Mouse (Mus musculus): ENCODE measurements around the gene Gm3127. TPM values are rescaled to one million over a fixed set of nuclear protein-coding genes. Genes with fewer than 3 reads are reported as not detected.

Gene Gm3127
- not detected for polyA plus RNA-seq (2017; shearing (Covaris generic))

GRCm38 (mm10) chr14:4164730-4165129 is at the start of gene Gm3127:
TSS of gene Gm3127 (plus strand) at chr14:4165030.

GRCm38 (mm10) chr14:4182491-4183210 is 17.8 kb downstream of the Gm3127 start, which contains the start of gene Gm2974:
TSS of gene Gm2974 (plus strand) at chr14:4182576.

Other genes with a start within 250 kb of the Gm3127 start
- not detected for gene Gm3029, start 233.3 kb upstream of the Gm3127 start, polyA plus RNA-seq (2017; shearing (Covaris generic))
- gene Gm3095, start 201.5 kb upstream of the Gm3127 start, polyA plus RNA-seq (2017; shearing (Covaris generic)): not detected
- not detected for gene Gm3099, start 166.6 kb upstream of the Gm3127 start, polyA plus RNA-seq (2017; shearing (Covaris generic))
- gene Gm5796, start 141.1 kb upstream of the Gm3127 start, polyA plus RNA-seq (2017; shearing (Covaris generic)): not detected
- not detected for gene Gm3115, start 80.9 kb upstream of the Gm3127 start, polyA plus RNA-seq (2017; shearing (Covaris generic))
- not detected for gene Gm8108, start 54.5 kb upstream of the Gm3127 start, polyA plus RNA-seq (2017; shearing (Covaris generic))
- 0.30 TPM for gene Gm2974, start 17.5 kb downstream of the Gm3127 start, polyA plus RNA-seq (2017; shearing (Covaris generic))
- gene Gm3138, start 84.6 kb downstream of the Gm3127 start, polyA plus RNA-seq (2017; shearing (Covaris generic)): not detected
- gene Gm3149, start 152.3 kb downstream of the Gm3127 start, polyA plus RNA-seq (2017; shearing (Covaris generic)): not detected
- not detected for gene 2610042L04Rik, start 169.7 kb downstream of the Gm3127 start, polyA plus RNA-seq (2017; shearing (Covaris generic))
- not detected for gene Gm3159, start 232.5 kb downstream of the Gm3127 start, polyA plus RNA-seq (2017; shearing (Covaris generic))

Measured in effector memory CD4-positive, alpha-beta T cell, adult 5 months (primary cell).